Mouse (Mus musculus): ENCODE results near the gene Rnf169. TPM values are rescaled to one million over a fixed set of nuclear protein-coding genes. Genes with fewer than 3 reads are reported as not detected.
"Not testable (repeated sequence)": the region's sequence is repeated elsewhere in the genome, so short reads cannot be mapped to it uniquely, and the experiment has no call there.

The Rnf169 gene
- polyA plus RNA-seq, 1 experiment = 13.3 TPM

DNA sequence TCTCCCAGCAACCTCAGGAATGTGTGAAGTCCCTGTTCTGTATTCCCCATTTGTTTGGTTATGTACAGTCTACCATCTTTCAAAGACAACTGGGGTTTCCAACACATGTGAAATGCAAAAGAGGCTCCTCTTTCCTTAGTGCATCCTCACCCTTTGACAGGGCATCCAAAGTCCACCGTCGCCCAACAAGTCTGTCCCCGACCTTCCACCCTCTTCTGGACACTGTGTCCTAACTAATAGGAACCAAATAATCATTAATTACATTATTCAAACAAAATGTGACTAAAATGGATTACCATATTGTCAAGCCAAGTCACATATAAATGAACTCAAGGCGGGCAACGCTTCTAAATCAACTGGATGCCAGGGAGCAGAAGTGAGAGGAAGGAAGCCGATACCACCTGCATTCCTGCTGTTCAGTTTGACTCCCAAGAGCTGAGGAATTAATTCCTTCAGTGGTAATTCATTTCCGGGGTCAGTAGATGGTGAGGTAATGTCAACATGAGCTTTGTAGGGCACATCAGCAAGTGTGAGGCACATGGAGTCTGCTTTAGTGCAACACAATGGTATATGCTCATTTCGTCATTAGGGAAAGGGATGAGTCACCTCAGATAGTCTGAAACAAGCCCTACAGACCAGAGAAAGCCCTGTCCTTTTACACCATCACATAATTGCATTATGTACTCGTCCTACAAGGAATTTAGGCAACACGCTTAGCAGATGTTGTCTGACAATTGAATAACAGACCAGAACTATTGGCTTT, 5.9 kb downstream of the Rnf169 start:
- Histone ChIP-seq H3K27me3 (ENCODE audit: control insufficient read depth, insufficient read depth, low read length) (no peaks in the 10 kb centered on the region), H3K4me1 (replicated peaks; ENCODE audit: control insufficient read depth, insufficient read depth, low read length) (peaks cover 5% of the 10 kb centered on the region), H3K27ac (ENCODE audit: control insufficient read depth, insufficient read depth, low read length) (no peak overlapping the region), H3K36me3 (ENCODE audit: control insufficient read depth, insufficient read depth, low read length) (no peaks in the 10 kb centered on the region), H3K4me3 (ENCODE audit: control insufficient read depth, insufficient read depth, low read length) (no peak overlapping the region)
- no peak for TF ChIP-seq CTCF (IDR thresholded peaks at IDR 0.05; ENCODE audit: borderline replicate concordance, control insufficient read depth, extremely low read depth, insufficient read depth, low read length, poor library complexity)
- TF ChIP-seq POLR2A (IDR thresholded peaks at IDR 0.05; ENCODE audit: control insufficient read depth, extremely low read depth, insufficient read depth, low read length, poor library complexity) = no peak
- WGBS = 93% methylated on average over 10 of the region's 10 CpGs
- DNase-seq = no peak

DNA sequence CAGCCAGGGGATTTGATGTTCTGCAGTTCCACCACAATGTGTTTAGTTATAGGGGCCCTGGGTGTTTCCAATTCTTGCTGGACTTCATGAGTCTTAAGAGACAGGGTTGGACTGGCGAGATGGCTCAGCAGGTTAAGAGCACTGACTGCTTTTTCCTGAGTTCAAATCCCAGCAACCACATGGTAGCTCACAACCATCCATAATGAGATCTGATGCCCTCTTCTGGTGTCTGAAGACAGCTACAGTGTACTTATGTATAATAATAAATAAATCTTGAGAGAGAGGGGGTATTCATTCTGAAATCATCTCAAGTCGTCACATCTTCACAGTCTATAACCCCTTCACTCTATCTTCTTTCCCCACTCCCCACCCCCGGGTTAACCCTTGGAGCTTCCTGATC, 7.3 kb downstream of the Rnf169 start:
- DNase-seq; H3K36me3 ChIP-seq (ENCODE audit: control insufficient read depth, insufficient read depth, low read length); H3K4me1 ChIP-seq (replicated peaks; ENCODE audit: control insufficient read depth, insufficient read depth, low read length); H3K27me3 ChIP-seq (ENCODE audit: control insufficient read depth, insufficient read depth, low read length); H3K4me3 ChIP-seq (ENCODE audit: control insufficient read depth, insufficient read depth, low read length); H3K27ac ChIP-seq (ENCODE audit: control insufficient read depth, insufficient read depth, low read length): not testable (repeated sequence)
- 89% methylated on average over 3 of the region's 3 CpGs for WGBS

DNA sequence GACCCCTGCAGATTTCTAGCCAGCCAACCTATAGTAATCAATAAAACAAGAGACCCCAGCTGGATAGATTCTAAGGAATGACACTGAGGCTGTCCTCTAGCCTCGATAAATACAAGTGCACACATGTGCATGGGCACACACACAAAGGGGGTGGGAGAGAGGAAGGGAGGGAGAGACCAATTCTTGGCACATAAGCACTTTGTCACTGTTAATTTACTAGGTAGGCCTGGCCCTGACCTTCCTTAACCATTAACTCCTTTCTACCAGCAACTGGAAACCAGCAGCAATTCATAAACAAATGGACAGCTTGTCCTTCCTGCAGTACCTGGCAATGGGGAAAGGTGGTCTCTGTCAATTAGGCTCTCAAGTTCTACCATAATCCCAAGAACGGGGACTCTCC, 8.3 kb downstream of the Rnf169 start:
- Histone ChIP-seq H3K27me3 (ENCODE audit: control insufficient read depth, insufficient read depth, low read length) (no peaks in the 10 kb centered on the region), H3K27ac (ENCODE audit: control insufficient read depth, insufficient read depth, low read length) (no peak overlapping the region), H3K4me3 (ENCODE audit: control insufficient read depth, insufficient read depth, low read length) (no peak overlapping the region), H3K4me1 (replicated peaks; ENCODE audit: control insufficient read depth, insufficient read depth, low read length) (peaks cover 5% of the 10 kb centered on the region), H3K36me3 (ENCODE audit: control insufficient read depth, insufficient read depth, low read length) (no peaks in the 10 kb centered on the region)
- no peak for DNase-seq
- 91% methylated on average over 2 of the region's 2 CpGs for WGBS
- TF ChIP-seq POLR2A (IDR thresholded peaks at IDR 0.05; ENCODE audit: control insufficient read depth, extremely low read depth, insufficient read depth, low read length, poor library complexity) (no peak), CTCF (IDR thresholded peaks at IDR 0.05; ENCODE audit: borderline replicate concordance, control insufficient read depth, extremely low read depth, insufficient read depth, low read length, poor library complexity) (no peak)

DNA sequence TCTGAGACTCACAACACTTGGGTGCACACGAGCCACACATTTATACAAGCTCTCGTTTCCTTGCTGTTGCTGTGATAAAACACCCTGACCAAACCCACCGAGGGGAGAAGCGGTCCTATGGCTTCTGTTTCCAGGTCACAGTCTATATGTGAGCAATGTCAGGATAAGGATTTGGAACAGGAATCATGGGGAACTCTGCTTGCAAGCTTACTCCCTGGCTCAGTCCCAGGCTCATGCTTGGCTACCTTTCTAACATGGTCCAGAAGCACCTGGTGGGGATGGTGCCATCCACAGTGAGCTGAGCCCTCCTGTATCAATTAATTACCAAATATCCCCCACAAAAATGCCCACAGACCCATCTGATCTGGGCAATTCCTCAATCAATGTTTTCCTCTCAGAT, 11.1 kb downstream of the Rnf169 start:
- no peak for DNase-seq
- WGBS = 96% methylated on average over 4 of the region's 4 CpGs
- Histone ChIP-seq H3K36me3 (ENCODE audit: control insufficient read depth, insufficient read depth, low read length) (no peaks in the 10 kb centered on the region), H3K4me1 (replicated peaks; ENCODE audit: control insufficient read depth, insufficient read depth, low read length) (peaks cover 5% of the 10 kb centered on the region), H3K4me3 (ENCODE audit: control insufficient read depth, insufficient read depth, low read length) (no peak overlapping the region), H3K27me3 (ENCODE audit: control insufficient read depth, insufficient read depth, low read length) (no peaks in the 10 kb centered on the region), H3K27ac (ENCODE audit: control insufficient read depth, insufficient read depth, low read length) (no peak overlapping the region)
- TF ChIP-seq POLR2A (IDR thresholded peaks at IDR 0.05; ENCODE audit: control insufficient read depth, extremely low read depth, insufficient read depth, low read length, poor library complexity) = no peak
- no peak for TF ChIP-seq CTCF (IDR thresholded peaks at IDR 0.05; ENCODE audit: borderline replicate concordance, control insufficient read depth, extremely low read depth, insufficient read depth, low read length, poor library complexity)

DNA sequence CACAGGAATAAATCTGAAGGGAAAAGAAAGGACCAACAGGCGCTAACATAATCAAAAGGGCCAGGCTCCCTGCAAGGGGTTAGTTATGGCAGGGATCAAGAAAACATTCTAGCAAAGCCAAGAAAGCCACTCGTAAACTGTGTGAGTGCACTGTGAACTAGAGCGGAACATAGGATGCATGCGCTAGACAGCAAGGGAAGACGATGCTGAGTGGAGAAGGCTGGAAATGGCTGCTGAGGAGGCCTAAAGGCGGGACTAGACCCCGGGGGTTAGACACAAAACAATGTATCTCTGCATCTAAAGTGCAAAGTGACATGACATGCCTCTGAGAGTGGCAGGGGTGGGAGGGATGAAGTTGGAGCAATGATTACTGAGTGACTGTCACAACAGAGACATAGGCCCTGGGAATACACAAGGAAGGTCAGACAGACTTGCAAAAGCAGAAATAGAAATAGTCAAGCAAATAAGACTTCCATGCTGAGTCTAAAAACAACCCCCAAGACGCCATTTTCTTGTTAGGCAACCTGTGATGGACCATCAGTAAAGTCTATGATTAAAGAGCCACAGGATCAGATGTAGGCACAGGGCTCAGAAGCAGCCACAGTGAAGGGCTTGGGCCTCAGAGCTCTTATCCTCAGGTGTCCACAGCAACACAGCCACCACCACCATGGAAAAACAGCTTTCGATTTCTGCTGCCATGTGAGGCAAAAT, 14.1 kb downstream of the Rnf169 start:
- DNase-seq = no peak
- H3K36me3 ChIP-seq (ENCODE audit: control insufficient read depth, insufficient read depth, low read length) = no peaks in the 10 kb centered on the region
- peaks cover 14% of the 10 kb centered on the region for H3K4me1 ChIP-seq (replicated peaks; ENCODE audit: control insufficient read depth, insufficient read depth, low read length)
- H3K4me3 ChIP-seq (ENCODE audit: control insufficient read depth, insufficient read depth, low read length) = no peak overlapping the region
- no peaks in the 10 kb centered on the region for H3K27me3 ChIP-seq (ENCODE audit: control insufficient read depth, insufficient read depth, low read length)
- TF ChIP-seq POLR2A (IDR thresholded peaks at IDR 0.05; ENCODE audit: control insufficient read depth, extremely low read depth, insufficient read depth, low read length, poor library complexity) (no peak), CTCF (IDR thresholded peaks at IDR 0.05; ENCODE audit: borderline replicate concordance, control insufficient read depth, extremely low read depth, insufficient read depth, low read length, poor library complexity) (no peak)
- 92% methylated on average over 9 of the region's 9 CpGs for WGBS
- H3K27ac ChIP-seq (ENCODE audit: control insufficient read depth, insufficient read depth, low read length) = no peak overlapping the region

GRCm38 (mm10) chr7:99965020-99965841, 15.0 kb downstream of the Rnf169 start:
- peaks cover 14% of the 10 kb centered on the region for H3K4me1 ChIP-seq (replicated peaks; ENCODE audit: control insufficient read depth, insufficient read depth, low read length)
- TF ChIP-seq POLR2A (IDR thresholded peaks at IDR 0.05; ENCODE audit: control insufficient read depth, extremely low read depth, insufficient read depth, low read length, poor library complexity) = no peak
- no peak for TF ChIP-seq CTCF (IDR thresholded peaks at IDR 0.05; ENCODE audit: borderline replicate concordance, control insufficient read depth, extremely low read depth, insufficient read depth, low read length, poor library complexity)
- 69% methylated on average over 9 of the region's 9 CpGs for WGBS
- no peak overlapping the region for H3K27ac ChIP-seq (ENCODE audit: control insufficient read depth, insufficient read depth, low read length)
- DNase-seq = no peak
- no peak overlapping the region for H3K4me3 ChIP-seq (ENCODE audit: control insufficient read depth, insufficient read depth, low read length)
- H3K27me3 ChIP-seq (ENCODE audit: control insufficient read depth, insufficient read depth, low read length) = no peaks in the 10 kb centered on the region
- no peaks in the 10 kb centered on the region for H3K36me3 ChIP-seq (ENCODE audit: control insufficient read depth, insufficient read depth, low read length)

All from thymus, adult 2 months (tissue).